Mouse (Mus musculus) midbrain, embryonic 14.5 days (tissue): Measurements from ENCODE around the gene Car8. TPM values are rescaled to one million over a fixed set of nuclear protein-coding genes. Genes with fewer than 3 reads are reported as not detected.

Experiments
- ATAC-seq: fragments of 200-750 bp; cut with Nextera tagmentation; 2 replicates; pipeline ENCODE4 v1.8.0; 2017; ENCODE audit warnings: moderate number of reproducible peaks, moderate library complexity; ENCODE audit not compliant: low FRiP score, low TSS enrichment
- DNase-seq: peaks from one replicate; pipeline ENCODE4 v3.0.0-alpha.2; 2015
- H3K27ac ChIP-seq: fragments of 300-500 bp; sonication (generic); replicated peaks from 2 replicates; pipeline ENCODE4 v1.5.1; 2014; ENCODE audit warnings: mild to moderate bottlenecking, low read depth, low read length, moderate library complexity
- H3K27me3 ChIP-seq: fragments of 300-500 bp; sonication (generic); 2 replicates; pipeline ENCODE4 v1.6.1; 2014; ENCODE audit warnings: low read length, control low read depth, mixed read lengths; ENCODE audit not compliant: control insufficient read depth, insufficient read depth
- H3K36me3 ChIP-seq: fragments of 300-500 bp; sonication (generic); 2 replicates; pipeline ENCODE4 v1.6.1; 2014; ENCODE audit warnings: low read length, control low read depth; ENCODE audit not compliant: control insufficient read depth, insufficient read depth
- H3K4me1 ChIP-seq: fragments of 300-500 bp; sonication (generic); 2 replicates; pipeline ENCODE4 v1.6.1; 2014; ENCODE audit warnings: mild to moderate bottlenecking, antibody characterized with exemption, low read length, control low read depth; ENCODE audit not compliant: control insufficient read depth, insufficient read depth
- H3K4me2 ChIP-seq: fragments of 300-500 bp; sonication (generic); 2 replicates; pipeline ENCODE4 v1.6.1; 2014; ENCODE audit warnings: mild to moderate bottlenecking, low read length, moderate library complexity
- H3K4me3 ChIP-seq: fragments of 300-500 bp; sonication (generic); replicated peaks from 2 replicates; pipeline ENCODE4 v1.5.1; 2014; ENCODE audit warnings: low read depth, low read length
- H3K9ac ChIP-seq: fragments of 300-500 bp; sonication (generic); replicated peaks from 2 replicates; pipeline ENCODE4 v1.6.1; 2014; ENCODE audit warnings: mild to moderate bottlenecking, low read length, moderate library complexity
- H3K9me3 ChIP-seq: fragments of 300-500 bp; sonication (generic); 2 replicates; pipeline ENCODE4 v1.6.1; 2016; ENCODE audit warnings: low read length, control low read depth, mixed read lengths; ENCODE audit not compliant: control insufficient read depth
- WGBS: fragments of 180-500 bp; shearing (Covaris S2); extraction: QIAGEN DNeasy Blood & Tissue Kit; methylation state at CpG from one replicate; pipeline ENCODE4 v1.1.7; 2014; 5-methylcytosine and 5-hydroxymethylcytosine counted together
- polyA plus RNA-seq: library from polyadenylated mRNA; unstranded; fragments of >200 nt; fragmentation: Nextera tagmentation; extraction: Ambion mirVana; gene quantifications from 2 replicates; pipeline ENCODE4 v1.2.1, GENCODE M21; 2014

Gene Car8
- polyA plus RNA-seq, 1 experiment from 2014 or later = 8.6 TPM

GRCm38 (mm10) chr4:8212873-8213569 lies 25.8 kb downstream of the Car8 start:
- H3K27ac ChIP-seq = no peak overlapping the region
- DNase-seq (no peak), ATAC-seq (no peak)
- no peaks in the 10 kb centered on the region for H3K36me3 ChIP-seq
- WGBS = 77% methylated on average over 8 of the region's 8 CpGs
- H3K9ac ChIP-seq = no peak overlapping the region
- no peak overlapping the region for H3K4me3 ChIP-seq
- no peaks in the 10 kb centered on the region for H3K9me3 ChIP-seq
- H3K4me1 ChIP-seq = no peaks in the 10 kb centered on the region
- H3K4me2 ChIP-seq = no peak overlapping the region
- H3K27me3 ChIP-seq = no peaks in the 10 kb centered on the region

- H3K4me1 ChIP-seq = no peaks in the 10 kb centered on the region
- no peak overlapping the region for H3K27ac ChIP-seq
- ATAC-seq = no peak
- no peak overlapping the region for H3K4me2 ChIP-seq
- H3K9ac ChIP-seq = no peak overlapping the region
- DNase-seq = no peak
- WGBS = 92% methylated on average over 2 of the region's 2 CpGs
- H3K36me3 ChIP-seq = no peaks in the 10 kb centered on the region
- H3K9me3 ChIP-seq = no peaks in the 10 kb centered on the region
- no peaks in the 10 kb centered on the region for H3K27me3 ChIP-seq
- H3K4me3 ChIP-seq = no peak overlapping the region
These were observed 28.4 kb downstream of the Car8 start for GRCm38 (mm10) chr4:8210452-8210851.

GRCm38 (mm10) chr4:8207924-8208323 lies 30.9 kb downstream of the Car8 start:
- Histone ChIP-seq H3K4me1 (no peaks in the 10 kb centered on the region), H3K27me3 (no peaks in the 10 kb centered on the region), H3K9me3 (no peaks in the 10 kb centered on the region), H3K4me2 (no peak overlapping the region), H3K27ac (no peak overlapping the region), H3K4me3 (no peak overlapping the region), H3K9ac (no peak overlapping the region), H3K36me3 (no peaks in the 10 kb centered on the region)
- DNase-seq = no peak
- WGBS = 71% methylated on average over 1 of the region's 1 CpGs
- no peak for ATAC-seq

- Histone ChIP-seq H3K4me2 (no peak overlapping the region), H3K4me3 (no peak overlapping the region), H3K27me3 (no peaks in the 10 kb centered on the region), H3K9ac (no peak overlapping the region), H3K9me3 (no peaks in the 10 kb centered on the region), H3K36me3 (no peaks in the 10 kb centered on the region), H3K4me1 (no peaks in the 10 kb centered on the region), H3K27ac (no peak overlapping the region)
- ATAC-seq = no peak
- WGBS = 91% methylated on average over 6 of the region's 6 CpGs
- DNase-seq = no peak
These were observed 31.8 kb downstream of the Car8 start for GRCm38 (mm10) chr4:8206918-8207573.

- no peaks in the 10 kb centered on the region for H3K4me1 ChIP-seq
- H3K4me2 ChIP-seq = no peak overlapping the region
- 81% methylated on average over 4 of the region's 4 CpGs for WGBS
- H3K27ac ChIP-seq = no peak overlapping the region
- no peaks in the 10 kb centered on the region for H3K9me3 ChIP-seq
- no peaks in the 10 kb centered on the region for H3K27me3 ChIP-seq
- DNase-seq (no peak), ATAC-seq (no peak)
- no peaks in the 10 kb centered on the region for H3K36me3 ChIP-seq
- H3K4me3 ChIP-seq = no peak overlapping the region
- no peak overlapping the region for H3K9ac ChIP-seq
These were observed 33.7 kb downstream of the Car8 start for GRCm38 (mm10) chr4:8205089-8205649.

- WGBS = 48% methylated on average over 1 of the region's 1 CpGs
- Histone ChIP-seq H3K27ac (no peak overlapping the region), H3K36me3 (no peaks in the 10 kb centered on the region), H3K9ac (no peak overlapping the region), H3K9me3 (no peaks in the 10 kb centered on the region), H3K4me3 (no peak overlapping the region), H3K4me1 (no peaks in the 10 kb centered on the region), H3K27me3 (no peaks in the 10 kb centered on the region), H3K4me2 (no peak overlapping the region)
- no peak for DNase-seq
- no peak for ATAC-seq
These were observed 35.5 kb downstream of the Car8 start for GRCm38 (mm10) chr4:8203367-8203766.

GRCm38 (mm10) chr4:8201631-8202030 lies 37.2 kb downstream of the Car8 start:
- DNase-seq = no peak
- H3K4me2 ChIP-seq = no peak overlapping the region
- H3K27me3 ChIP-seq = no peaks in the 10 kb centered on the region
- H3K9ac ChIP-seq = no peak overlapping the region
- no peak overlapping the region for H3K4me3 ChIP-seq
- H3K36me3 ChIP-seq = no peaks in the 10 kb centered on the region
- no peaks in the 10 kb centered on the region for H3K4me1 ChIP-seq
- ATAC-seq = no peak
- 83% methylated on average over 2 of the region's 2 CpGs for WGBS
- no peaks in the 10 kb centered on the region for H3K9me3 ChIP-seq
- H3K27ac ChIP-seq = no peak overlapping the region

- H3K36me3 ChIP-seq = no peaks in the 10 kb centered on the region
- no peaks in the 10 kb centered on the region for H3K9me3 ChIP-seq
- DNase-seq (no peak), ATAC-seq (no peak)
- H3K4me3 ChIP-seq = no peak overlapping the region
- no peak overlapping the region for H3K27ac ChIP-seq
- H3K27me3 ChIP-seq = no peaks in the 10 kb centered on the region
- 92% methylated on average over 5 of the region's 5 CpGs for WGBS
- no peak overlapping the region for H3K9ac ChIP-seq
- no peaks in the 10 kb centered on the region for H3K4me1 ChIP-seq
- H3K4me2 ChIP-seq = no peak overlapping the region
These were observed 38.8 kb downstream of the Car8 start for GRCm38 (mm10) chr4:8200081-8200480.

- H3K4me2 ChIP-seq = no peak overlapping the region
- ATAC-seq = no peak
- DNase-seq = no peak
- H3K4me1 ChIP-seq = no peaks in the 10 kb centered on the region
- no peak overlapping the region for H3K4me3 ChIP-seq
- no peaks in the 10 kb centered on the region for H3K36me3 ChIP-seq
- no peaks in the 10 kb centered on the region for H3K9me3 ChIP-seq
- WGBS = 62% methylated on average over 5 of the region's 5 CpGs
- H3K27me3 ChIP-seq = no peaks in the 10 kb centered on the region
- H3K9ac ChIP-seq = no peak overlapping the region
- no peak overlapping the region for H3K27ac ChIP-seq
These were observed 40.8 kb downstream of the Car8 start for GRCm38 (mm10) chr4:8198033-8198432.
